Mouse (Mus musculus) lung, postnatal 0 days (tissue): ENCODE data around the gene Zfp607b. TPM values are rescaled to one million over a fixed set of nuclear protein-coding genes. Genes with fewer than 3 reads are reported as not detected.

Experiments used
- ATAC-seq: fragments of 200-750 bp; cut with Nextera tagmentation; 2 replicates; pipeline ENCODE4 v1.8.0; 2017; ENCODE audit warnings: moderate library complexity
- DNase-seq: peaks from one replicate; pipeline ENCODE4 v3.0.0-alpha.2; 2016; ENCODE audit warnings: low spot score
- H3K27ac ChIP-seq: fragments of 300-500 bp; sonication (generic); 2 replicates; pipeline ENCODE4 v1.5.1; 2014; ENCODE audit warnings: antibody characterized with exemption, mild to moderate bottlenecking, low read length, mixed read lengths
- H3K27me3 ChIP-seq: fragments of 300-500 bp; sonication (generic); replicated peaks from 2 replicates; pipeline ENCODE4 v1.6.1; 2014; ENCODE audit warnings: low read length, mixed read lengths; ENCODE audit not compliant: insufficient read depth
- H3K36me3 ChIP-seq: fragments of 300-500 bp; sonication (generic); 2 replicates; pipeline ENCODE4 v1.6.1; 2014; ENCODE audit warnings: low read length, mixed read lengths; ENCODE audit not compliant: insufficient read depth
- H3K4me1 ChIP-seq: fragments of 300-500 bp; sonication (generic); 2 replicates; pipeline ENCODE4 v1.6.1; 2014; ENCODE audit warnings: antibody characterized with exemption, low read depth, low read length, mixed read lengths; ENCODE audit not compliant: insufficient read depth
- H3K4me2 ChIP-seq: fragments of 300-500 bp; sonication (generic); replicated peaks from 2 replicates; pipeline ENCODE4 v1.6.1; 2014; ENCODE audit warnings: low read depth, mild to moderate bottlenecking, low read length, moderate library complexity, mixed read lengths
- H3K4me3 ChIP-seq: fragments of 300-500 bp; sonication (generic); 2 replicates; pipeline ENCODE4 v1.5.1; 2014; ENCODE audit warnings: low read depth, low read length
- H3K9ac ChIP-seq: fragments of 300-500 bp; sonication (generic); replicated peaks from 2 replicates; pipeline ENCODE4 v1.6.1; 2014; ENCODE audit warnings: low read depth, mild to moderate bottlenecking
- H3K9me3 ChIP-seq: fragments of 300-500 bp; sonication (generic); 2 replicates; pipeline ENCODE4 v1.6.1; 2016; ENCODE audit warnings: low read length, mixed read lengths
- CTCF ChIP-seq: IDR thresholded peaks from 2 replicates; pipeline ENCODE4 v1.5.1; 2016; ENCODE audit warnings: antibody characterized with exemption, mild to moderate bottlenecking
- EP300 ChIP-seq: IDR thresholded peaks from 2 replicates; pipeline ENCODE4 v1.6.1; 2016; ENCODE audit warnings: antibody characterized with exemption, mild to moderate bottlenecking, control low read depth
- WGBS: fragments of 180-500 bp; shearing (Covaris S2); extraction: QIAGEN DNeasy Blood & Tissue Kit; methylation state at CpG from one replicate; pipeline ENCODE4 v1.1.7; 2014; 5-methylcytosine and 5-hydroxymethylcytosine counted together
- polyA plus RNA-seq: library from polyadenylated mRNA; unstranded; fragments of >200 nt; fragmentation: Nextera tagmentation; extraction: Ambion mirVana; gene quantifications from 2 replicates; pipeline ENCODE4 v1.2.1, GENCODE M21; 2015

Zfp607b gene
- polyA plus RNA-seq, 1 experiment from 2014 or later, result 2.2 TPM

- Histone ChIP-seq H3K27me3 (peaks cover 28% of the 10 kb centered on the region), H3K4me2 (0 out of 2 replicates have a peak within 1 kb of the TSS, but pooled peaks have one; percentile 11), H3K36me3 (no peaks in the 10 kb centered on the region), H3K27ac (no peak within 1 kb of the TSS), H3K4me1 (no peaks in the 10 kb centered on the region), H3K9me3 (no peaks in the 10 kb centered on the region), H3K4me3 (no peak within 1 kb of the TSS), H3K9ac (no peak within 1 kb of the TSS)
- ATAC-seq, result peak; percentile 57
- DNase-seq, result no peak
- TF ChIP-seq EP300 (no peak), CTCF (no peak)
- 6% methylated on average over 45 of the region's 62 CpGs for WGBS
Measured at GRCm38 (mm10) chr7:27653681-27654437, 35.3 kb upstream of the Zfp607b start, which contains the start of gene Ttc9b. Gene Ttc9b (plus strand): TSS chr7:27653915.

- 58% methylated on average over 20 of the region's 20 CpGs for WGBS
- no peak for DNase-seq
Measured at GRCm38 (mm10) chr7:27654607-27655276, 34.4 kb upstream of the Zfp607b start.

DNA sequence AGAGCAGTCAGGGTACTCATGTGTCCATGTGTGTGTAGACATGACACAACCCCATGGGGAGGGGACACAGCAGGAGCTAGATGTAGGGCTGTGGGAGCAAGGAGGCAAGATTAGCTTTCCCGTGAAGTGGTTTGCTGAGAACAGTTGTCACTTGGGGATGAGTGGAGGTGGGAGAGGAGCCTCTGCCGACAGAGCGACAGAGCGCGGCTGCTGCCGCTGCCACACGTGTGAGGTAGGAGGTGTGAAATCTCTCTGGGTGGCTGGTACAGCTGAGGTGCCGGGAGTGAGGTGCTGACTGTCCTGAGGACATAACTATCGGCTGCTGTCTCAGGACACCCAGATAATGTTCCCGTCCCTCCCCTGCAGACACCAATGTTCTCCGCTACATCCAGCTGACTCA lies 33.6 kb upstream of the Zfp607b start:
- Histone ChIP-seq H3K27ac (no peak overlapping the region), H3K4me3 (no peak overlapping the region), H3K9ac (no peak overlapping the region), H3K4me2 (no peak overlapping the region), H3K27me3 (peaks cover 28% of the 10 kb centered on the region), H3K36me3 (no peaks in the 10 kb centered on the region), H3K4me1 (no peaks in the 10 kb centered on the region), H3K9me3 (no peaks in the 10 kb centered on the region)
- 52% methylated on average over 9 of the region's 11 CpGs for WGBS
- DNase-seq (no peak), ATAC-seq (no peak)
- TF ChIP-seq CTCF (no peak), EP300 (no peak)

More at GRCm38 (mm10) chr7:27654607-27655276, 34.4 kb upstream of the Zfp607b start:
- peaks cover 28% of the 10 kb centered on the region for H3K27me3 ChIP-seq
- no peak overlapping the region for H3K27ac ChIP-seq
- no peak overlapping the region for H3K4me2 ChIP-seq
- no peaks in the 10 kb centered on the region for H3K9me3 ChIP-seq
- H3K4me1 ChIP-seq, result no peaks in the 10 kb centered on the region
- no peak for ATAC-seq
- TF ChIP-seq EP300, result no peak
- TF ChIP-seq CTCF, result peak; percentile 55
- no peaks in the 10 kb centered on the region for H3K36me3 ChIP-seq
- no peak overlapping the region for H3K9ac ChIP-seq
- H3K4me3 ChIP-seq, result no peak overlapping the region

- H3K9me3 ChIP-seq, result no peaks in the 10 kb centered on the region
- 83% methylated on average over 16 of the region's 16 CpGs for WGBS
- H3K4me2 ChIP-seq, result no peak overlapping the region
- no peak overlapping the region for H3K4me3 ChIP-seq
- H3K9ac ChIP-seq, result no peak overlapping the region
- TF ChIP-seq CTCF (no peak), EP300 (no peak)
- no peak for DNase-seq
- no peak overlapping the region for H3K27ac ChIP-seq
- H3K4me1 ChIP-seq, result no peaks in the 10 kb centered on the region
- H3K36me3 ChIP-seq, result no peaks in the 10 kb centered on the region
- peaks cover 28% of the 10 kb centered on the region for H3K27me3 ChIP-seq
- ATAC-seq, result no peak
Measured at GRCm38 (mm10) chr7:27656600-27656999, 32.5 kb upstream of the Zfp607b start.

DNA sequence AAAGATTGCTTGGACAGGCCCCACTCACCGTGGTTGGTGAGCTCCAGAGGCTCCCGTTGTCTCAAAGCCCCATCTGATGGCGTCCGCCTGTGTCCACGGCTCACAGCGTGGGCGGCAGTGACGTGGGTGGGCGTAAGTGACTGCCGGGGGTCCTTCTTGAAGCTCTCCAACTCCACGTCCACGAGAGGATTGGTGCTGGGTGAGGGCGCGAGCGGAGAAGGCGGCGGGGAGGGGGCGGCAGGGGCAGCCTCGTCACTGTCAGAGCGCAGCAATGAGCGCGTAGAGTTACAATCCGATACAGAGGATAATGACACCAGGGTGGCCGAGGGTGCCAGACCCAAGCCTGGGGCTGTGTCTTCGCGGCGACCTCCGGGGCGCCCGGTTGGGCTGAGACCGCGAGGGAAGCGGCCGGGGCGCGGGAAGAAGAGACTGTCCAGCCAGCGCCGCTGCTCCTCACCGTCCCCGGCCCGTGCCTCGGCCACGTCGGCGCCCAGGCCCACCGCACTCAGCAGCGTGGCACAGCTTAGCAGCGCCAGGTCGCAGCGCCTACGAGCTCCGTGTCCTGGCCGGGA lies 31.2 kb upstream of the Zfp607b start:
- Histone ChIP-seq H3K9ac (no peak overlapping the region), H3K27me3 (peaks cover 25% of the 10 kb centered on the region)
- 41% methylated on average over 36 of the region's 53 CpGs for WGBS

More for the DNA sequence above, 31.2 kb upstream of the Zfp607b start:
- Histone ChIP-seq H3K4me3 (no peak overlapping the region), H3K4me1 (no peaks in the 10 kb centered on the region), H3K9me3 (no peaks in the 10 kb centered on the region), H3K36me3 (no peaks in the 10 kb centered on the region), H3K4me2 (no peak overlapping the region), H3K27ac (no peak overlapping the region)
- TF ChIP-seq EP300 (no peak), CTCF (no peak)
- ATAC-seq, result no peak
- DNase-seq, result no peak
